Mouse (Mus musculus) heart, adult 18-20 months (tissue): Measurements from ENCODE around the gene 4930563M21Rik. TPM values are rescaled to one million over a fixed set of nuclear protein-coding genes. Genes with fewer than 3 reads are reported as not detected.
"Not testable (repeated sequence)": the region's sequence is repeated elsewhere in the genome, so short reads cannot be mapped to it uniquely, and the experiment has no call there.

Experiments
- DNase-seq, 2 experiments: peaks; one replicate each; pipeline ENCODE4 v3.0.0; 2021 to 2022; ENCODE audit warnings: mixed read lengths in 1 of 2
- long read RNA-seq, 2 experiments: library from polyadenylated mRNA; stranded (forward); transcript quantifications; one replicate each; pipeline ENCODE4 v2.0.0; 2021
- total RNA-seq, 2 experiments: library from RNA; stranded (reverse); gene quantifications; 2 replicates each; pipeline ENCODE4 v1.2.3; 2021

Gene 4930563M21Rik
- total RNA-seq: not detected
- long read RNA-seq, experiment 1, partial matches to known transcripts: 0 of 1 reads
- long read RNA-seq, experiment 1, other reads (novel, unspliced or antisense): 1 of 1 reads
- long read RNA-seq, experiment 2: 0 reads

- DNase-seq: no peak
Measured at GRCm38 (mm10) chr9:56010450-56010849, at the start of gene 4930563M21Rik. Gene 4930563M21Rik, minus strand, starts transcription at chr9:56010550.

GRCm38 (mm10) chr9:56056147-56056546 lies 45.8 kb upstream of the 4930563M21Rik start:
- no peak for DNase-seq

- DNase-seq: no peak
Measured at GRCm38 (mm10) chr9:56053796-56054195, 43.4 kb upstream of the 4930563M21Rik start.

DNA sequence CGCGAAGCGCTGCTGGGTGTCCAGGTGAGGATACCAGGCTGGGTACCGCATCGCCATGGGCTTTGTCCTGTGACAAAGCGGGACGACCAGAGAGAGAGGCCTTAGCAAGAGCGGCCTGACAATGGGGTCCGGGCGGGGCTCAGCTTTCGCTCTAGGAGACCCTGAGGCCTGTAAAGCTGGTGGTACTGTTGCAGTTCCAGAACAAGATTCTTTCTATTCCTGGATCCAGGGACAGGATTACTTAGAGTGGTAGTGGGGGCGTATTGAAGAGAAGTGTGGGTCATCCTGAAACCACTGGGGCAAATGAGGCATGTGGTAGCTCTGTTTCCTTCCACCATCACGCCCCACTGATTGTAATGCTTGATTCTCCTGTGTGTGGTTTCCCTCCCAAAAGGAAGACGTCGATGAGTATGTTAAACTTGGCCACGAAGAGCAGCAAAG lies 31.9 kb upstream of the 4930563M21Rik start:
- DNase-seq: no peak

DNA sequence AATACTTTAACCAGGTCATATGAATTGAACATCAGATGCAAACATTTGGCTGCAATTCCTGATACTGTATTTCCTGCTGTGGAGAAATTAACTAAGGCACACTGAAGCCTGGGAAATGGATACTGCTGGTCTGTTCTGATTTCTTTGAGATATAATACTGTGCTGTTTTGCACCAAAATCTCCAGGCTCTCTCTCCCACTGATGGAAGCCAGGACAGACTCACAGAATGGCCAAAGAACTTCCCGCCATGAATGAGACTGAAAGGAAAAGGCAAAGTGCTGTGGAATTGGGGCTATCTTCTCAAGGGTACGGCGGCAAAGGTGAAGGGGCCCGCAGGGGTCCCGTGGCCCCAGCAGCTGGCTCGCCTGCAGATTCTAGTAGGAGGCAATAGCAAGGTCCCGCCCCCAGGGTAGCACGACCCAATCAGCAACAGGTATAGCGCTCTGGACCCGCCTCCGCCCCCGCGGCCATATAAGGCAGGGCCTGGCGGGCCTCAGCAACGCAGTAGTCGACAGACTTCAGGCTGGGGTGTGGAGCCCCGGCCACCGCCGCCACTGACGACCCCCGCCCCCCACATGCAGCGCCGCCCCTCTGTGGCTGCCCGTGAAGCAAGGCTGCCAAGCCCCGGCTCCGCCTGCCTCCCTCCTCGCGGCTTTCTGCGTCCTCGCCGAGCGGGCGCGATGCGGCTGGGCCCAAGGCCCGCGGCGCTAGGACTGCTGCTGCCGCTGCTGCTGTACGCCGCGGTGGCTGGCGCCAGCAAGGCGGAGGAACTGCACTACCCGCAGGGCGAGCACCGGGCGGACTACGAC lies 31.2 kb upstream of the 4930563M21Rik start, which contains the start of gene Rcn2:
TSS of gene Rcn2 (plus strand) at position 474 of the 809 bp plus-strand sequence.
- DNase-seq: peak; percentile 97

GRCm38 (mm10) chr9:56032219-56032618 lies 21.9 kb upstream of the 4930563M21Rik start:
- no peak for DNase-seq

DNA sequence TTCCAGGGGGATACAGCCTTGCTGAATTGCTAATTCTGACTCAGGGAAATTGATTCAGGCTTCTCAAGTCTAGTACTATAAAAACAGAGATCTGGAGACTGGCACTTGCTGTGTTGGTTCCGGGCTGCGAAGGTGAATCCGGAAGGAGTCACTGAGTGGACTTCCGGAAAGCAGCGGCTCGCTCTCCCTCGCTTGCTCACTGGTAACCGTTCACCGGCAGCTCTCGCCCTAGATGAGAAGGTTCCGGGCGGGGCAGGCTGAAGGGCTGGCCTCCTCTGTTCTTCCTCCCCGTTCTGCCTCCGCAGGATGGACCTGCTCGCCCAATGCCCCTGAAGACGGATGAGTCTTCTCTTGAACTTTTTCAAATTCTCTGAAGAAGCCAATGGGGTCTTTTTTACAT lies 16.9 kb upstream of the 4930563M21Rik start:
- DNase-seq: no peak

DNA sequence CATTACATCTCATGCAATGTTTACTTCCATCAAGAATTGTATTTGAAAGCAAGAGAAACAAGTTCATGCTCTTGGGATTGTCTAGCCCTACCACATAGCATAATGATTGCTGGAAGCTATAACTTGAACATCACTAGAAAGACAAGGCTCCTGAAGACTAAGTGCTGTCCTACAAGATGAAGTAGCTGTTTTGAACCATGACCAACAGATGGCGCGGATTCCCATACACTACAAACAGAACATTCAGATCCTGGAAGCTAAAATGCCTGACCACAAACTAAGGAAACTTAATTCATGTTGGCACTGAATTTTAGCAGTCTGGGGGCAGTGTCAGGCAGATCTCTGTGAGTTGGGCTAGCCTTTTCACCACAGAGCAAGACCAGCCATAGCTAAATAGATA lies 14.4 kb upstream of the 4930563M21Rik start:
- DNase-seq: no peak

DNA sequence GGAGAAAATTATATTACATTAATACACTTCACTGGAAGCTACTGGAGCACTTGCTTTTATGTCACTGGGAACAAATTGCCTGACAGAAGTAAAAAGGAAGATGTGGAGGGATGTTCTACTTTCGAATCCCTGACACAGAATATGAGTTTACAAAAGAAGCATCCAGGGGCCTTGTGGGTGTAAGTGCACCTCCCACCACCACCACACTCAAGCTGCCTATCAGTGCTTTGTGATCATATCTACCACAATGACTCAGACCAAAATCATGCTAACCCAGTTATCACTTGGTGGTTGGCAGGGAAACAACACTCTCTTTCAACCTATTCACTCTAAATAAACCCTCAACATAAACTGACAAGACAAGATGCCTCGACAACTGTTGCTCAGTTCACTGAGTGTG lies 5.7 kb downstream of the 4930563M21Rik start:
- DNase-seq: not testable (repeated sequence)

DNA sequence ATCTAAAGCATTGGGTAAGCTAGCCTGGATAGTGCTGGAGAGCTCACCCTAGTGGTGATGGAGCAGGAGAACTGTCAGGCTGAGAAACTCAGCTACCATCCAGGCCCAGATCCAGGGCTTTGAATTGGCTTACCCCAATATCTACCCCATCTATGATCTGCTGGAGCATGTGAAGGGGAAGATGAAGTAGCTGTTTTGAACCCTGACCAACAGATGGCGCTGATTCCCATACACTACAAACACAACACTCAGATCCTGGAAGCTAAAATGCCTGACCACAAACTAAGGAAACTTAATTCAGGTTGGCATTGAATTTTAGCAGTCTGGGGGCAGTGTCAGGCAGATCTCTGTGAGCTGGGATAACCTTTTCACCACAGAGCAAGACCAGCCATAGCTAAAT lies 63.5 kb downstream of the 4930563M21Rik start:
- peak; percentile 25 to 64 for DNase-seq

GRCm38 (mm10) chr9:55941356-55941755 lies 69.0 kb downstream of the 4930563M21Rik start:
- DNase-seq: no peak

DNA sequence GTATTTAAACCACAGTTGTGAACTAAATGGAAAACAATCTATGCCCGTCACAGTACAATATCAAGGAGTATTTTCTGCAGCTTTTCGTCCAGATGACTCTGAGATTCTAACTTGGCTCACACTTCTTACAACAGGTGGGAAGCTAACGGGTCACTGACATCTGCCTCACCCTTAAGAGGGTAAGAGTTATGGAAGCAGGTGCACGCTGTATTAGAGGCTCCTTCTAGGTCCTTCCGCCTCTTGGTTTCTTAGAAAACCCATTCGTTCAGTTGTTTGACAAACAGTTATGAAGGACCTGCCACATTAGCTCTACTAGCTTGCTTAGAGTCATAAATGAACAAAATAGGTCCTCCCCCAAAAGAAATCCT lies 71.7 kb downstream of the 4930563M21Rik start:
- no peak for DNase-seq

- DNase-seq: peak; percentile 88 to 93
Measured at GRCm38 (mm10) chr9:55937664-55938617, 72.4 kb downstream of the 4930563M21Rik start, which contains the start of gene Scaper. Gene Scaper, minus strand, starts transcription at chr9:55938119.

DNA sequence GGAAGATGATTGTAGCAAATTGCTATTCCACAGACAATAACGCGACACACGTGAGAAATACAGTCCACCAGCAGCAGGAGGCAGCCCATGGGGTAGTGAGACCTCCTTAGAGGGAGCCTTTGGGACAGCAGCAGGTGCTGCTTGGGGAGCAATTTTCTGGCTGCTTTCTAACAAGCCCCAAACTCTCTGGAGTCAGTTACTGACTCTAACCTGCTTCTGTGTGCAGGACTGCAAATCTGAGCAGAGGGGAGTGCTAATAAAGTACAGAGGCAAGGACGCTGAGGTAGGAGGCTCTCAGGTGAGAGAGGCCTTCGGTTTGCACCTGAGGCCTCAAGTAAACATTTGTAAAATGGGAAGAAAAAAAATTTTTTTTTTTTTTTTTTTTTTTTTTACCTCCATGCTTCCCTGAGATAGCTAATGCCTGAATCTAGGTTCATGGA lies 73.1 kb downstream of the 4930563M21Rik start:
- peak in 1 of 2 experiments; percentile 28 for DNase-seq

DNA sequence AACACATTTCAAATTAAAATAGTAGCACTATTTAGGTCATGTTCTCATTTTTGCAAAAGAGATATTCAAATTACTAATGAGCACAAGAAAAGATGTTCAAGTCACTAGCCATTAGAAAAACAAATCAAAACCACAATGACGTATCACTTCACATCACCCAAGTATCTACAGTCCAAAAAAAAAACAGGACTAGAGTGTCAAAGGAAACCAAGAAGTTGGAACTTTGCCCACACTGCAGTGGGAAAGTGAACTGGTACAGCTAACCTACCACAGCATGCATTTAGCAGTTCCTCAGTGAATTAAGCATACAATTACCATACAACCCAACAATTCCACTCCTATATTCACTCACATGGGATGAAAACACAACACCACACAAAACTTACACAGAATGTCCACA lies 77.9 kb downstream of the 4930563M21Rik start:
- DNase-seq: no peak

GRCm38 (mm10) chr9:55918579-55918978 lies 91.8 kb downstream of the 4930563M21Rik start:
- peak in 1 of 2 experiments; percentile 47 for DNase-seq

- DNase-seq: no peak
Measured at GRCm38 (mm10) chr9:55916751-55917150, 93.6 kb downstream of the 4930563M21Rik start.

Other genes starting within 250 kb of the 4930563M21Rik start
- gene Scaper, start 72.4 kb downstream of the 4930563M21Rik start, total RNA-seq: 10 to 100 TPM; 16.4 to 18.2 TPM
- 10 to 100 TPM; 29.7 to 32.8 TPM for gene Rcn2, start 31.3 kb upstream of the 4930563M21Rik start, total RNA-seq
- 1 to 10 TPM in 1 of 2 experiments, under 1 TPM in 1; 0.74 to 2.0 TPM for gene Pstpip1, start 79.4 kb upstream of the 4930563M21Rik start, total RNA-seq
- gene Tspan3, start 154.9 kb upstream of the 4930563M21Rik start, total RNA-seq: 100 to 1,000 TPM; 201 to 206 TPM